Mouse (Mus musculus) neural tube, embryonic 13.5 days (tissue): ENCODE results near the gene Gm10643. TPM values are rescaled to one million over a fixed set of nuclear protein-coding genes. Genes with fewer than 3 reads are reported as not detected.

ENCODE experiments used
- ATAC-seq: fragments of 200-750 bp; cut with Nextera tagmentation; 2 replicates; pipeline ENCODE4 v1.8.0; 2017; ENCODE audit warnings: low read depth, mild to moderate bottlenecking, moderate TSS enrichment, moderate library complexity
- H3K27ac ChIP-seq: fragments of 300-500 bp; sonication (generic); replicated peaks from 2 replicates; pipeline ENCODE4 v1.5.1; 2015; ENCODE audit warnings: moderate library complexity, mild to moderate bottlenecking, inconsistent platforms
- H3K27me3 ChIP-seq: fragments of 300-500 bp; sonication (generic); 2 replicates; pipeline ENCODE4 v1.6.1; 2015; ENCODE audit warnings: mild to moderate bottlenecking, inconsistent platforms
- H3K36me3 ChIP-seq: fragments of 300-500 bp; sonication (generic); 2 replicates; pipeline ENCODE4 v1.6.1; 2015; ENCODE audit warnings: mild to moderate bottlenecking, inconsistent platforms
- H3K4me1 ChIP-seq: fragments of 300-500 bp; sonication (generic); replicated peaks from 2 replicates; pipeline ENCODE4 v1.6.1; 2015; ENCODE audit warnings: inconsistent platforms
- H3K4me2 ChIP-seq: fragments of 300-500 bp; sonication (generic); 2 replicates; pipeline ENCODE4 v1.6.1; 2015; ENCODE audit warnings: inconsistent platforms, mild to moderate bottlenecking, moderate library complexity
- H3K4me3 ChIP-seq: fragments of 300-500 bp; sonication (generic); 2 replicates; pipeline ENCODE4 v1.5.1; 2015; ENCODE audit warnings: mild to moderate bottlenecking, inconsistent platforms
- H3K9ac ChIP-seq: fragments of 300-500 bp; sonication (generic); 2 replicates; pipeline ENCODE4 v1.6.1; 2015; ENCODE audit warnings: moderate library complexity, mild to moderate bottlenecking, inconsistent platforms
- H3K9me3 ChIP-seq: fragments of 300-500 bp; sonication (generic); 2 replicates; pipeline ENCODE4 v1.6.1; 2016; ENCODE audit warnings: inconsistent platforms
- WGBS: fragments of 180-500 bp; shearing (Covaris S2); methylation state at CpG from one replicate; pipeline ENCODE4 v1.1.7; 2015; 5-methylcytosine and 5-hydroxymethylcytosine counted together
- polyA plus RNA-seq: library from polyadenylated mRNA; unstranded; fragments of >200 nt; fragmentation: Nextera tagmentation; extraction: Ambion mirVana; gene quantifications from 2 replicates; pipeline ENCODE4 v1.2.1, GENCODE M21; 2015

The Gm10643 gene
- 1.9 and 2.2 TPM in 2 replicates for polyA plus RNA-seq

DNA sequence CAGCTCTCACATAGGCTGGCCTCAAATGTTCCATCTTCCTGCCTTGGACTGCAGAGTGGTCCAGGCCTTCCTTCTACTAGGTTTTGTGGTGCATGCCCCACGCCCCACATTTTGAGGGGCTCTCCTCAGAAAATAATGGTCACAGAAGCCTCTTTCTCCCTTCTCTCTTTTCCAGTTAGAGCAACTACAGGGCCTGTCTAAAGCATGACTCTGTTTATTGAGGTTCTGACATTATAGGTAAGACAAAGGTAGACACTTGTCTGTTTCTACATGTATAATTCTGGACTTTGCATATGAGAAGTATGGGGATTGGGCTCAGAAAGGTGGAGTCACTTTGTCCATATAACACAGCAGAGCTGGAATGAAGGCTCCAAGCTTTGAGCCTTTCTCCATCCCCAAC lies at the start of gene Gm10643:
Gene Gm10643 (minus strand): TSS at position 101 of the 400 bp plus-strand sequence.
- H3K27ac ChIP-seq, result peak within 1 kb of the TSS; percentile 88
- peaks cover 37% of the 10 kb centered on the region for H3K4me1 ChIP-seq
- WGBS, result 100% methylated on average over 1 of the region's 1 CpGs

DNA sequence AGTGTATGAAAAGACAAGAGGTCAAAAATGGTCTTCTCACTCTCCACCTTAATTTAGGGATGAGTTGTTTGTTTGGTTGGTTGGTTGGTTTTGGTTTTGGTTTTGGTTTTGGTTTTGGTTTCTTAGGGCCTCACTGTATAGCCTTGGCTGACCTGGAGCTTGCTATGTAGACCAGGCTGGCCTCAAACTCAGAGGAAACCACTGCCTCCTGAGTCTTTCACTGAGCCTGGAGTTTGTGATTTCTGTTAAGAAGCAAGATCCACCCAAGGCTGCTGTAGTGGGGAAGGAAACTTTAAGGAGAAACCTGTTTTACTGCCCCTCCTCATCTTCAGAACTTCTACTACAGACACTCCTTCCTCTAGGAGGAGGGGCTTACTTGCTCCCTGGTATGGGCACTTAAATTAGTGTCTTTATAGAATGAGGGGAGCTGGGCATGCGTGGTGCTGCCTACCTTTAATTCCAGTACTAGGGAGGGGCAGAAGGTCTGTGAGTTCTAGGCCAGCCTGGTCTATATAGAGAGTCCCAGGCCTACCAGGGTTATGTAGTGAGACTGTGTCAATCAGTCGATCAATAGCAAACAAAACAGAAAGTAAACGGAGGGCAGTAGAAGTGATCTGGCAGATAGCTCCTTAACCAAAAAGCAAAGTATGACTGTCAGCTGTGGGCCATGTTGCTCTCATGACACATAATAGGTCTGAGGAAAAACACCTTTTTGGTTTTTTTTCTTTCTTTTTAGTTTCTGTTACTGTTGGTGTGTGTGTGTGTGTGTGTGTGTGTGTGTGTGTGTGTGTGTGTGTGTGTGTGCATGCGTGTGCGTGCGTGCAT lies 41.5 kb upstream of the Gm10643 start:
- no peaks in the 10 kb centered on the region for H3K27me3 ChIP-seq

More for the DNA sequence above, at the start of gene Gm10643:
- Histone ChIP-seq H3K36me3 (no peaks in the 10 kb centered on the region), H3K9me3 (no peaks in the 10 kb centered on the region), H3K4me3 (peak within 1 kb of the TSS; percentile 77), H3K4me2 (peak within 1 kb of the TSS; percentile 86), H3K27me3 (0 out of 2 replicates have a peak, but pooled peaks cover 3% of the 10 kb centered on the region), H3K9ac (peak within 1 kb of the TSS; percentile 77)
- no peak for ATAC-seq

DNA sequence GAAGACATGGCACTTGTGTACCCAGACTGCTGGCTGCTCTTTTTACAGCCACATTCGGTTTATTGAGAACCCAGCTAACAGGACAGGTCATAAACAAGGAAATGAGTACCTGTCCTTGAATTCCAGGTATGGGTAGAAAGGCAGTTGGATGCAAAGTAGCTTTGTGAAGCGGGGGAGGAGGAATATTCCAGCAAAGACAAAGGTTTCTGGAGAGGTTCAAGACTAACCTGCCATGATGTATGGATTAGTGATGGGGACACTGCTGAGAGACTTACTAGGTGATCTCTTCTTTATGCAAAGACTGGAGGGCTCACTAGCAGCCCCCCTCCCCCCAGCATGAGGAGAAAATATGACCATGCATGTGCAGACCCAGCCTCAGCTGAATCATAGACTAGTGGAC lies 40.7 kb upstream of the Gm10643 start:
- peak overlapping the region; percentile 54 for H3K4me2 ChIP-seq
- ATAC-seq, result no peak

More for the DNA sequence above, 41.5 kb upstream of the Gm10643 start:
- peaks cover 36% of the 10 kb centered on the region for H3K4me1 ChIP-seq
- no peak for ATAC-seq
- no peaks in the 10 kb centered on the region for H3K9me3 ChIP-seq
- H3K36me3 ChIP-seq, result peaks cover 13% of the 10 kb centered on the region
- WGBS, result 97% methylated on average over 5 of the region's 6 CpGs
- no peak overlapping the region for H3K9ac ChIP-seq
- no peak overlapping the region for H3K4me3 ChIP-seq
- H3K4me2 ChIP-seq, result no peak overlapping the region
- no peak overlapping the region for H3K27ac ChIP-seq

DNA sequence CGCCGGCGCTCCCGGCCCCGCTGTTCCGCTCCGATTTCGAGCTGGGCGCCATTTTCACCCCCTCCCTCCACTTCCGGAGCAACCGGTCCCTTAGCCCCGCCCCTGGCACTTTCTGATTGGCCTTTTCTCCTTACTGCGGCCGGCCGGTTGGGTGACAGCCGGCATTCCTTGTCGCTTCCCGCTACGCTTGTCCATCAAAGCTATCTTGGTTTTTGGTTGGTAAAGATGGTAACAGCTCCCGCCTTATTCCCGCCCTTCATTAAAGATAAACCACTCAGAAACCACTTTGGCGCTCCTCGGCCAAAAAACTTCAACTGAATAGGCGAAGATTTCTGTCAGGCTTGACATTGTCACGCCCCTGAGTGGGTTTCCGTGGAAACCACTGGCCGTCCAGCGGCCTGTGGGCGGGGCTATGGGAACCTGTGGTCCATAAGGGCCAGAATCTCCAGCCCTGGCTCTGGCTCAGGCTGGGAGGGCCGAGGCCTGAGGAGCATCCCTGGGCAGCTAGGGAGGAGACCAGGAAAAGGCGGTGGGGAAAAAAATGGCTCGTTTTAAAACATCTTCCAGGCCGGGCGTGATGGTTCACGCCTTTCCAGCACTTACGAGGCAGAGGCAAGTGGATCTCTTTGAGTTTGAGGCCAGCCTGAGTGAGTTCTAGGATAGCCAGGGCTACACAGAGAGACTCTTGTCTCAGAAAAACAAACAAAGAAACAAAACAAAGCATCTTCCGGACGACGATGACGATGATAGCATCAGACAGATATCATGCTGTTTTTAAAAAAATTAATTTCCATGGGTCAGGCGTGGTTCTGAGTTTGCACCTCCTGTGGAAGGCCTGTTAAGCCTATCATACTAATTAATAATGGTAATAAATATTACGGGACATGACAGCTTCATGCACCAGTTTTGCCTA lies 40.0 kb upstream of the Gm10643 start, which contains the start of gene Dcaf15:
Gene Dcaf15 (minus strand): TSS at position 72 of the 913 bp plus-strand sequence.
- peak; percentile 96 for ATAC-seq
- H3K27ac ChIP-seq, result peak within 1 kb of the TSS; percentile 94

More for the DNA sequence above, 40.7 kb upstream of the Gm10643 start:
- Histone ChIP-seq H3K27me3 (no peaks in the 10 kb centered on the region), H3K36me3 (peaks cover 19% of the 10 kb centered on the region), H3K4me3 (peak overlapping the region; percentile 38), H3K4me1 (peaks cover 41% of the 10 kb centered on the region), H3K27ac (peak overlapping the region; percentile 87), H3K9ac (0 out of 2 replicates have a peak overlapping the region, but pooled peaks have one; percentile 60), H3K9me3 (no peaks in the 10 kb centered on the region)
- 70% methylated on average over 2 of the region's 2 CpGs for WGBS

GRCm38 (mm10) chr8:84104221-84104620 lies 39.3 kb upstream of the Gm10643 start:
- Histone ChIP-seq H3K4me1 (peaks cover 47% of the 10 kb centered on the region), H3K4me2 (peak overlapping the region; percentile 86), H3K27ac (peak overlapping the region; percentile 94), H3K9ac (peak overlapping the region; percentile 82), H3K36me3 (peaks cover 33% of the 10 kb centered on the region), H3K27me3 (no peaks in the 10 kb centered on the region), H3K4me3 (peak overlapping the region; percentile 58), H3K9me3 (no peaks in the 10 kb centered on the region)
- ATAC-seq, result peak; percentile 89
- WGBS, result under 1% methylated on average over 28 of the region's 29 CpGs

More for the DNA sequence above, 40.0 kb upstream of the Gm10643 start, which contains the start of gene Dcaf15:
- 6% methylated on average over 42 of the region's 42 CpGs for WGBS
- H3K9ac ChIP-seq, result peak within 1 kb of the TSS; percentile 82
- peaks cover 26% of the 10 kb centered on the region for H3K36me3 ChIP-seq
- H3K9me3 ChIP-seq, result no peaks in the 10 kb centered on the region
- H3K4me2 ChIP-seq, result peak within 1 kb of the TSS; percentile 86
- H3K27me3 ChIP-seq, result no peaks in the 10 kb centered on the region
- peaks cover 46% of the 10 kb centered on the region for H3K4me1 ChIP-seq
- peak within 1 kb of the TSS; percentile 58 for H3K4me3 ChIP-seq

DNA sequence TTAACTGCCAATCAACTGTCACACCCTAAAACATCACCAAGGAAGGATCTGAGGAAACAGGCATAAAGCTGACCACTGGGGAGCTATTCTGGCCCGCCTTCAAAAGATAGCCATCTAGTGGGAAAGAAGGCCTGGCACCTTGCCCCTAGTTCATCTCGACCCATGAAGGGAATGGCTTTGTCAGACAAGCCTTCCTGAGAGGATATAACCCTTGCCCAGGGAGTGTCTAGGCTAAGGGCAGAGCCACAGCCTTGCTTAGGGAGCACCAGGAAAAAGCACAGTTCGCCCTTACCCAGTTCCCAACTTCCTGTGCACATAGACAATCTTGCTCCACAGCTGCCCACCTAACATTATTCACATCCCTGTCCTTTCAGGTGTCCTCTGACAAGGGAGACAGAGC lies 38.7 kb upstream of the Gm10643 start:
- Histone ChIP-seq H3K27me3 (no peaks in the 10 kb centered on the region), H3K9me3 (no peaks in the 10 kb centered on the region), H3K27ac (peak overlapping the region; percentile 94), H3K9ac (peak overlapping the region; percentile 82), H3K4me3 (peak overlapping the region; percentile 58), H3K4me1 (peaks cover 47% of the 10 kb centered on the region), H3K36me3 (peaks cover 40% of the 10 kb centered on the region), H3K4me2 (peak overlapping the region; percentile 86)
- no peak for ATAC-seq
- 40% methylated on average over 3 of the region's 3 CpGs for WGBS

- 92% methylated on average over 25 of the region's 25 CpGs for WGBS
- ATAC-seq, result no peak
- Histone ChIP-seq H3K27ac (no peak overlapping the region), H3K9me3 (no peaks in the 10 kb centered on the region), H3K4me3 (no peak overlapping the region), H3K4me2 (0 out of 2 replicates have a peak overlapping the region, but pooled peaks have one; percentile 86), H3K36me3 (peaks cover 59% of the 10 kb centered on the region), H3K9ac (0 out of 2 replicates have a peak overlapping the region, but pooled peaks have one; percentile 82), H3K27me3 (no peaks in the 10 kb centered on the region), H3K4me1 (peaks cover 47% of the 10 kb centered on the region)
Observed at GRCm38 (mm10) chr8:84101476-84102270, 36.7 kb upstream of the Gm10643 start.

GRCm38 (mm10) chr8:84098376-84098775 lies 33.4 kb upstream of the Gm10643 start:
- H3K4me3 ChIP-seq, result no peak overlapping the region
- no peak overlapping the region for H3K4me2 ChIP-seq
- no peak overlapping the region for H3K9ac ChIP-seq
- H3K36me3 ChIP-seq, result peaks cover 91% of the 10 kb centered on the region
- H3K27ac ChIP-seq, result no peak overlapping the region
- no peaks in the 10 kb centered on the region for H3K27me3 ChIP-seq
- ATAC-seq, result no peak
- peaks cover 30% of the 10 kb centered on the region for H3K4me1 ChIP-seq
- 89% methylated on average over 7 of the region's 7 CpGs for WGBS
- no peaks in the 10 kb centered on the region for H3K9me3 ChIP-seq

GRCm38 (mm10) chr8:84096061-84096460 lies 31.1 kb upstream of the Gm10643 start:
- Histone ChIP-seq H3K4me2 (no peak overlapping the region), H3K4me3 (no peak overlapping the region), H3K9me3 (no peaks in the 10 kb centered on the region), H3K36me3 (peaks cover 98% of the 10 kb centered on the region), H3K4me1 (peaks cover 7% of the 10 kb centered on the region), H3K27ac (no peak overlapping the region), H3K9ac (no peak overlapping the region), H3K27me3 (no peaks in the 10 kb centered on the region)
- 72% methylated on average over 8 of the region's 8 CpGs for WGBS
- ATAC-seq, result no peak

GRCm38 (mm10) chr8:84090585-84090984 lies 25.6 kb upstream of the Gm10643 start:
- Histone ChIP-seq H3K4me3 (no peak overlapping the region), H3K4me1 (no peaks in the 10 kb centered on the region), H3K9me3 (no peaks in the 10 kb centered on the region), H3K27me3 (no peaks in the 10 kb centered on the region), H3K36me3 (peaks cover 97% of the 10 kb centered on the region), H3K4me2 (no peak overlapping the region), H3K27ac (no peak overlapping the region), H3K9ac (no peak overlapping the region)
- WGBS, result 94% methylated on average over 8 of the region's 8 CpGs
- no peak for ATAC-seq

- no peak overlapping the region for H3K9ac ChIP-seq
- no peaks in the 10 kb centered on the region for H3K9me3 ChIP-seq
- ATAC-seq, result no peak
- H3K27me3 ChIP-seq, result no peaks in the 10 kb centered on the region
- no peak overlapping the region for H3K27ac ChIP-seq
- H3K36me3 ChIP-seq, result peaks cover 90% of the 10 kb centered on the region
- peaks cover 6% of the 10 kb centered on the region for H3K4me1 ChIP-seq
- no peak overlapping the region for H3K4me3 ChIP-seq
- WGBS, result 81% methylated on average over 9 of the region's 9 CpGs
- H3K4me2 ChIP-seq, result no peak overlapping the region
Observed at GRCm38 (mm10) chr8:84089277-84089676, 24.3 kb upstream of the Gm10643 start.
